Mouse (Mus musculus) WW6 (cell line): ENCODE data around the gene Rnasek.

Experiments used
- DNase-seq: peaks from one replicate; pipeline ENCODE4 v3.0.0-alpha.2; 2013; ENCODE audit warnings: low read depth, low spot score

Gene Rnasek

DNA sequence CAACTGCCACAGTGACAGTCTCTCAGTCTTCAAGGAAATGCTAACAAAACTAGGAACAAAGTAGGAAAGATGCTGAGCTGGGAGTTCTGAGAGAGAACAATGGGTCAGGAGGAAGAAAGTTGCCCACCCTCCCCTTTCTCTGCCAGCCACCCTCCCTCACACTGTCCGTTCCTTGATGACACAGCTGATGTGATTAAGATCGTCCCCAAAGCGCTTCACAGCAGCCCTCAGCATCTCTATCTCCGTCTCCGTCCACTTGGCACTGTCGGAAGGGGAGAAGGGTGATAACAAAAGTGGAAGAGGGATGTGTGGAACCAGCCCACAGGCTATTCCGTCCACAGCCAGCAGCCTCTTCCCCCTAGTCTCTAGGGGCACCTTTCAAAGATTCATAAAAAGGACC, 2.9 kb downstream of the Rnasek start:
- DNase-seq, result no peak

GRCm38 (mm10) chr11:70235254-70235900, 4.3 kb downstream of the Rnasek start:
- no peak for DNase-seq

GRCm38 (mm10) chr11:70234497-70234896, 5.1 kb downstream of the Rnasek start:
- no peak for DNase-seq

DNA sequence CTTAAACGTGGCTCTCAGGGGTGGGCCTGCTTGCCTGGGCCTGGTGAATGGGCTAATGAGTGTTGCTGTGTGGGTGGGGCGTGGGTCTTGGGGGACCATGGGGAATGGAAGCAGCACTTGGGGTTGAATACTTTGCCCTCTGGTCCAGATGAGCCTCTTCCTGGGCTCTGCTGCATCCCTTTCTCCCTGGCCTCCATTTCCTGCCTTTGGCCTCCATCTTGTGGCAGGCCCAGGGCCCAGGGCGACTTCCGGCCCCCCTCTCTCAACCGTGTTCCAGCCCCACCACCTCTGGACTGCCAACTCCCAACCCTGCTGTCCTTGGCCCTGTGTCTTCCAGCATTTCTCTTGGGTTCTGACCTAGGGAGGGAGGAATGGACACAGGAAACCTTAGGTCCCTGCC, 5.6 kb downstream of the Rnasek start:
- no peak for DNase-seq

DNA sequence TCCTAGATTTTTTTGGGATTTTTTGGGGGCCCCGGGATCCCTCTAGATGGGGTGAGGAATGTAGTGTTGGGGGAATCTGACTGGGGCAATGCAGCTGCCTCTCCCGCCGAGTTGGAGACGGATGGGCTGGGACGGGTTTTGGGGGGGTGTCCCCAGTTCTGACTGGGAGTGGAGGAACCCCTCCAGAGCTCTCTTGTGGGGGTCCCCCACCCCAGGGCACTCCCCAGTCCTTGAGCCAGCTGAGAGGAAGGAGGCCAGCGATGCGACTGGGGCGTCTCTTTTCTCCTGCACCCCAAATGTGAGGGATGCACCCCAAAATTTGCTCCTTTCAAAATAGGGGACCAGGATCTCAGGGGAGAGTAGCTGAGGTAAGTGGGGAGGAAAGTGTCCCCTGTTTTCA, 6.6 kb downstream of the Rnasek start:
- no peak for DNase-seq

GRCm38 (mm10) chr11:70232546-70232945, 7.1 kb downstream of the Rnasek start:
- DNase-seq, result no peak

DNA sequence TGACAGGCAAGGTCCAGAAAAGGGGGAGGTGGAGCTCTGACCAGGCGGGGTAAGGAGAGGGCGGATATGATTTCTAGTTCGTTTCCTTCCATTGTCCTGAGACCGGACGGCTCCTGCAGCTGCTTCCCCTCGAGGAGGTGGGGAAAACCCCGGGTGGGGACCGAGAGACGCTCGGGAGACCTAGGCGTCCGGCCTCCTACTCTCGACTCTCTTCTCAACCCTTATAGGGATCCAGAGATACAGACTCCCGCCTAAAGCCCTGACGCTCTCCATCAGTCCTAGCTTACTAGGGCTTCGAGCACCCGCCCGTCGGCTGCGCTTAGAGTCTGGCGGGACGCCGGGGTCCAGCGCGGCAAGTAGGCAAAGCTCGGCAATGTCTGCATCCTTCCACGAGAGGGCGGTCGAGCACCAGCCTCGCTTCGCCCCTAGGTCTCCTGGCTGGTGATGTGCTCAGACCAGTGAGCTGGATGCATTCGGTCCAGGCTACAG, 9.4 kb downstream of the Rnasek start:
- DNase-seq, result peak; percentile 80

DNA sequence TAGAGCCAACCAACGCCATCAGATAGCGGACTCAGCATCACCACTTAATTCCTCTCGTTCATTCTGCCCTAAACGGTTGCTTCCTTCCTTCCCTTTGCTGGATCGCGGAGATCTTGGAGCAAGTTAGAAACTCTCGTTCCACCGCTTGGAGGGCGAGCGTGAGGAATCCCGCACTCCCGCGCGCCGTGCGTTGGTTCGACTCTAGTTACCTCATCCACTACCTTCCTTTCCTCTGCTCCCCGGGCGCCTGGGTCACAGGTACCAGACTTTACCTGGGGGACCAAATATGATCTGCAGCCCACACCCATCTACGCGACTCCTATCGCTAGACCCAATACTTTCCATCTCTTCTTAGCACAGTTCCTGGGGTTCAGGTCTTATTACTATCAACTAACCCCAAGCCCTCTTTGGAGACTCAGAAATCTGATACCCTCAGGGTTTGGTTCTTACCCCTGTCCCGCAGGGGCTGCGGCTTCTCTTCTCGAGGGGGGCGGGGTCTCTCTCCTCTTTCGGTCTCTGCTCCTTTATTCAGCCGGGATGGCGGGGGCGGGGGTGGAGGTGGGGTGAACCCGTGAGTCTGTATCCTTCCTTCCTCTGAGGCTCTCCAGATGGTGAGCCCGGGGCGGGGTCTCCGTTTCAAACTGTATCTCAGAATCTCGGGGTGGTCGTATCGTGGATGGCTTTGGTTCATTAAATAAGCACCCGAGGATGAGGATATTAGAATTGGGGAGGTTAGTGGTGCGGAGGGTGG, 10.2 kb downstream of the Rnasek start, which contains the start of gene Bcl6b:
Gene Bcl6b (minus strand): TSS at position 539 of the 751 bp plus-strand sequence.
- no peak for DNase-seq

GRCm38 (mm10) chr11:70228828-70229227, 10.8 kb downstream of the Rnasek start:
- DNase-seq, result peak; percentile 87

- no peak for DNase-seq
Measured at GRCm38 (mm10) chr11:70227661-70228245, 11.9 kb downstream of the Rnasek start.

GRCm38 (mm10) chr11:70227126-70227525, 12.5 kb downstream of the Rnasek start:
- DNase-seq, result no peak

- DNase-seq, result no peak
Measured at GRCm38 (mm10) chr11:70226602-70226890, 13.1 kb downstream of the Rnasek start.

DNA sequence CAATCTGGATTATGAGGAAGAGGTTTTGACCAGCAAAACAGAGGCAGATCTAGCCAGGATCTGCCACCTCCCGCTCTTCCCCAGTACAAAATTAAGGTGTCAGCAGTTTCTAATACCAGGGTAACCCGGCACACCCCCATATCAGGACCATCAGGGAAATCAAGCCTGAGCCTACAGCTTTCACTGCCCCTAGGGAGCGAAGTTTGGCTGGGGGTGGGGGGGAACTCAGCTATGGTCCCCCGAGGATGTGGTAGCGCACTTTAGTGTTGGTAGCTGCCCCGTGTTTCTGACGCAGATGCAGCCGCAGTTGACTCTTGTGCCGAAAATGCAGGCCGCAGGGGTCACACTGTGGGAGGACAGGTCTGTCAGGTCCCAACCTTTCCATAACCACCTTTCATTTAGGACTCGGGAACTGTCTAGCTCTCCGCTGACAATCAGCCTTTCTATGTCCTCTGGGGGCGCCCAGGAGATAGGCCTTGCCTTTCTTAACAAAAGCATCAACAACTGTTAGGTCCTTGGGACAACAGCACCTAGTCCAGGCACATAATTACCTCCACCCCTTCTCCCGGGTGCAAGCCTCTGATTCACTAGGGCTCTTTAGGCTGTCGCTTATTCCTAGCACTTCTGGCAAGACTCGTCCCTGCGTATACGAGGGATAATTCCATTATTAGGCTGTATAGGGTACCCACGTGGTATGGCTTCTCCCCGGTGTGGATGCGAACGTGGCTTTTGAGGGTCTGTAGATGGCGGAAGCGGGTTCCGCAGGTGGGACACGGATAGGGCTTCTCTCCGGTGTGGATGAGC, 13.6 kb downstream of the Rnasek start:
- no peak for DNase-seq

DNA sequence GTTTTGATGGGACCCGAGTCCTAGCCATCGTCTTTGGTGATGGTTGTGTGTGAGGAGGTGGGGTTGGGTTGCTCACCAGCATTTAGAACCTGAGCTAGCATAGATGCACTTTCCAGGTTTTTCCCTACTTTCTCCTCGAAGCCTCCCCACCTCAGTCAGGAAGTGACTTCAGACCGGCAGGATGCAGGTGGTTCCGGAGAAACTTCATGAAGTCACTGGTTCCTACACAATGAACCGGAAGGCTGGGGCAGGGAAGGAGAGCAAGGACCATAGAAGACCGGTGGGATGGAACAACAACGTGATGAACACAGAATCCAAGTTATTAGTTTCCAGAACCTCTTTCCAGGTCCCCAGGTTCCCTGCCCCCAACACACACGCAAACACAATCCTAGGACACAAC, 15.9 kb downstream of the Rnasek start:
- no peak for DNase-seq

DNA sequence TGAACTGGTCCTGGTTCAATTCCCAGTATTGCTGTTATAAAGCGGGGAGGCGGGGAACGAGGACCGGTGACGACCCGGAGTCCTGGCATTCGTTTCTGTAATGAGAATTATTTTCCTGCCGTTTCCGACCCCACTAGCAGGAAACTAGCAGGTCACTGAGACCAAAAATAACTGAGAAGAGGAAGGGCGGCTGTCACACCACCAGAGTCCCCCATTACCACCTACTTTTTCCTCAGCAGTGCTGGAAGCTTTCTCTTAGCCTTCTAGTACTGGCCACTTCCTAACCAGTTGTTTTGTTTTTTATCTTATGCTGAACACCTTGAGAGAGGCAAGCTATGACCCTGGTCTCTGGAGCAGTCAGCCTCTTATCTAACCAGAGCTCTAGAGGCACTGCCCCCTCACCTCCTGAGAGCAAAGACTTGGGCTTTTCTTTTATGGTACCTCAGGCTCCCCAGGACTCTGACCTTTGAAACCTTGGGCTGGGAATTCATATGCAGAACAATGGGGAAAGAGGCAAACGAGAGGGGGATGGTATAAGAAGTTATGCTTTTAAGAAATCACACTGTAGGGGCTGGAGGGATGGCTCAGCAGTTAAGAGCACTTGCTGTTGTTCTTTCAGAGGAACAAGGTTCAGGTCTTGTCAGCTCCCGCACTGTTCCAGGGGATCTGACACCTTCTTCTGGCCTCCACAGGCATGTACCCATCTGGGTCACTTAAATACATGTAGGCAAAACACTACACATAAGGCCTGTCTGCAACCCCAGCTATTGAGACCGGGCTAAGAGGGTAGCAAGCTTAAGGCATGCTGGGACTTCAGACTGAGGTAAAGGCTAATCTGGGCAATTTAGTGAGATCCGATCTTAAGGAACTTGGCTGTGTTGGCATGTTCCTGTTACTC, 17.8 kb downstream of the Rnasek start:
- no peak for DNase-seq

GRCm38 (mm10) chr11:70220731-70221602, 18.7 kb downstream of the Rnasek start, which contains the start of gene Slc16a13:
Gene Slc16a13, minus strand, starts transcription at chr11:70221064.
- peak; percentile 96 for DNase-seq

DNA sequence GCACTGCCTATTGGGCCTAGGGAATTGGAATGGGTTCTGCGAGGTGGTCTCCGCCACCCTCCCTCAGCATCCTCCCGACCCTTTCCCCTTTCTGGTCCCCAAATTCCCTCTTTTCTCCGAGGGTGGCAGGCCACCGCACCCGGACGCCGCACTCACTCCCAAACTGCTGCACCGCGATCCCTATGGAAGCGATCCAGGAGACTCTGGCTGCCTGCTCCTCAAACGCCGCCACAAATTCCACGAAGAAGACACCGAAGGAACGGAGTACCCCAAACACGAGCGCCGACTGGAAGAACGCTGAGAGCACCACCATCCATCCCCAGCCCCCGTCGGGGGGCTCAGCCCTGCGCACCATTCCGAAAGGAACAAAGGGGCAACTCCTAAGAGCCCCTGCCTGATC, 19.3 kb downstream of the Rnasek start:
- DNase-seq, result no peak

GRCm38 (mm10) chr11:70219873-70220272, 19.8 kb downstream of the Rnasek start:
- DNase-seq, result no peak

GRCm38 (mm10) chr11:70218741-70219470, 20.7 kb downstream of the Rnasek start:
- DNase-seq, result no peak
